Mouse (Mus musculus): Measurements from ENCODE around the gene Chchd3. TPM values are rescaled to one million over a fixed set of nuclear protein-coding genes. Genes with fewer than 3 reads are reported as not detected.

Chchd3 gene
- total and polyA plus RNA-seq, 3 experiments = 145 to 246 (median 190) TPM

- Histone ChIP-seq H3K27me3 (ENCODE audit: insufficient read depth, low read length) (no peaks in the 10 kb centered on the region), H3K4me1 (ENCODE audit: insufficient read depth, low read depth, low read length) (no peaks in the 10 kb centered on the region), H3K9me3 (replicated peaks) (no peaks in the 10 kb centered on the region), H3K4me3 (ENCODE audit: low read depth, low read length) (no peak overlapping the region), H3K36me3 (replicated peaks) (peaks cover 50% of the 10 kb centered on the region)
- no peak for DNase-seq (ENCODE audit: low spot score)
- TF ChIP-seq TAL1 (conservative IDR thresholded peaks at IDR 0.05; ENCODE audit: low read depth, low read length) (no peak), POLR2AphosphoS5 (IDR thresholded peaks at IDR 0.05; ENCODE audit: insufficient replicate concordance, low read depth, low read length) (no peak), CTCF (IDR thresholded peaks at IDR 0.05; ENCODE audit: low read depth, low read length) (no peak), GATA2 (IDR thresholded peaks at IDR 0.05; ENCODE audit: borderline replicate concordance, low read depth, low read length) (no peak), GATA1 (IDR thresholded peaks at IDR 0.05; ENCODE audit: borderline replicate concordance, low read length) (no peak)
- no peak for ATAC-seq (ENCODE audit: extremely low read depth, insufficient number of reproducible peaks, low FRiP score, poor library complexity, severe bottlenecking)
Measured at GRCm38 (mm10) chr6:32801776-32802175, 258.3 kb downstream of the Chchd3 start.

GRCm38 (mm10) chr6:32797525-32797924 is 262.5 kb downstream of the Chchd3 start:
- Histone ChIP-seq H3K27me3 (ENCODE audit: insufficient read depth, low read length) (no peaks in the 10 kb centered on the region), H3K4me3 (ENCODE audit: low read depth, low read length) (no peak overlapping the region), H3K4me1 (ENCODE audit: insufficient read depth, low read depth, low read length) (no peaks in the 10 kb centered on the region), H3K36me3 (replicated peaks) (peaks cover 68% of the 10 kb centered on the region), H3K9me3 (replicated peaks) (no peaks in the 10 kb centered on the region)
- no peak for DNase-seq (ENCODE audit: low spot score)
- no peak for ATAC-seq (ENCODE audit: extremely low read depth, insufficient number of reproducible peaks, low FRiP score, poor library complexity, severe bottlenecking)
- no peak for TF ChIP-seq TAL1 (conservative IDR thresholded peaks at IDR 0.05; ENCODE audit: low read depth, low read length)
- no peak for TF ChIP-seq GATA2 (IDR thresholded peaks at IDR 0.05; ENCODE audit: borderline replicate concordance, low read depth, low read length)
- TF ChIP-seq GATA1 (IDR thresholded peaks at IDR 0.05; ENCODE audit: borderline replicate concordance, low read length) = no peak
- TF ChIP-seq CTCF (IDR thresholded peaks at IDR 0.05; ENCODE audit: low read depth, low read length) = no peak
- TF ChIP-seq POLR2AphosphoS5 (IDR thresholded peaks at IDR 0.05; ENCODE audit: insufficient replicate concordance, low read depth, low read length) = no peak

- no peaks in the 10 kb centered on the region for H3K27me3 ChIP-seq (ENCODE audit: insufficient read depth, low read length)
- no peak for ATAC-seq (ENCODE audit: extremely low read depth, insufficient number of reproducible peaks, low FRiP score, poor library complexity, severe bottlenecking)
- TF ChIP-seq TAL1 (conservative IDR thresholded peaks at IDR 0.05; ENCODE audit: low read depth, low read length) = no peak
- no peak for TF ChIP-seq CTCF (IDR thresholded peaks at IDR 0.05; ENCODE audit: low read depth, low read length)
- TF ChIP-seq GATA2 (IDR thresholded peaks at IDR 0.05; ENCODE audit: borderline replicate concordance, low read depth, low read length) = no peak
- no peak for TF ChIP-seq GATA1 (IDR thresholded peaks at IDR 0.05; ENCODE audit: borderline replicate concordance, low read length)
- no peak for TF ChIP-seq POLR2AphosphoS5 (IDR thresholded peaks at IDR 0.05; ENCODE audit: insufficient replicate concordance, low read depth, low read length)
- no peaks in the 10 kb centered on the region for H3K9me3 ChIP-seq (replicated peaks)
- DNase-seq (ENCODE audit: low spot score) = no peak
- no peaks in the 10 kb centered on the region for H3K4me1 ChIP-seq (ENCODE audit: insufficient read depth, low read depth, low read length)
- H3K36me3 ChIP-seq (replicated peaks) = peaks cover 70% of the 10 kb centered on the region
- no peak overlapping the region for H3K4me3 ChIP-seq (ENCODE audit: low read depth, low read length)
Measured at GRCm38 (mm10) chr6:32795653-32796500, 264.2 kb downstream of the Chchd3 start.

- no peak for TF ChIP-seq CTCF (IDR thresholded peaks at IDR 0.05; ENCODE audit: low read depth, low read length)
- TF ChIP-seq GATA2 (IDR thresholded peaks at IDR 0.05; ENCODE audit: borderline replicate concordance, low read depth, low read length) = no peak
- no peak for TF ChIP-seq GATA1 (IDR thresholded peaks at IDR 0.05; ENCODE audit: borderline replicate concordance, low read length)
- no peak for TF ChIP-seq TAL1 (conservative IDR thresholded peaks at IDR 0.05; ENCODE audit: low read depth, low read length)
- TF ChIP-seq POLR2AphosphoS5 (IDR thresholded peaks at IDR 0.05; ENCODE audit: insufficient replicate concordance, low read depth, low read length) = no peak
- no peaks in the 10 kb centered on the region for H3K27me3 ChIP-seq (ENCODE audit: insufficient read depth, low read length)
- no peak for ATAC-seq (ENCODE audit: extremely low read depth, insufficient number of reproducible peaks, low FRiP score, poor library complexity, severe bottlenecking)
- no peak overlapping the region for H3K4me3 ChIP-seq (ENCODE audit: low read depth, low read length)
- no peaks in the 10 kb centered on the region for H3K4me1 ChIP-seq (ENCODE audit: insufficient read depth, low read depth, low read length)
- H3K9me3 ChIP-seq (replicated peaks) = no peaks in the 10 kb centered on the region
- no peak for DNase-seq (ENCODE audit: low spot score)
- H3K36me3 ChIP-seq (replicated peaks) = peaks cover 83% of the 10 kb centered on the region
Measured at GRCm38 (mm10) chr6:32793575-32793974, 266.5 kb downstream of the Chchd3 start.

DNA sequence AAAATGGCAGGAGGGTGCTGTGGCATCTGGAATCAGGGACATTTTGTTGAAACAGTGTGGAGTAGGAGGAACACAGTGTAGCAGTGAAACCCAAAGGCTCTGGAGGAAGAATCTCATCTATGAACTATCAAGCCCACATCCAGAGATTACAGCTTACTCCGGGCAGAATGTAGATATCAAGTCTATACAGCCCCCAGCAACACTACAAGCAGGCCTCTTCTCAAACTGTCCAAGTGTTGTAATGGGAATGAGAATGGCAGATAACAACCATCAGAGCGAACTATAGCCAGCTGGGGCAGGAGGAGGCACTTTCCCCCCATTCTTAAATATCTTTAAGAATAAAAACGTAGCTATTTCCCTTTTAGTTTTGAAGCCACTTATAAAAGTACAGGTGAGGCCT is 266.9 kb downstream of the Chchd3 start:
- H3K4me1 ChIP-seq (ENCODE audit: insufficient read depth, low read depth, low read length) = no peaks in the 10 kb centered on the region

DNA sequence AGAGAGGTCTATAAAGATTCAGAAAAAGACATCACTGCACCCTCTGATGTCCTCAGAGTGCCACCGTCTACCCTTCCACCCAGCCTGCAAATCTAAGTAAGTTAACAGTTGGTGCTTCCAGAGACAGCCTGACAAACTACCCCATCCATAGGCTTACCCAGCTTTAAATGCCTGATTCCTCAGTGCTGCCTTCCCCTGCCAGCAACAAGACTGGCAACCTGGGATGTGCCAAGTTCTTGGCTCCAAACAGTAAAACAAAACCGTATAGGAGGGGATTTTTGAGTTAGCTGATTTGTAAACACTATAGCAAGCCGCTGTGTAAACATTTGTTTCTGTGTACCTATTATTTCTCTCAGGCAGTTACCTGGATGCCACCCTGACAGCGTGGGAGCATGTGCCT is 269.6 kb downstream of the Chchd3 start:
- H3K9me3 ChIP-seq (replicated peaks) = no peaks in the 10 kb centered on the region
- ATAC-seq (ENCODE audit: extremely low read depth, insufficient number of reproducible peaks, low FRiP score, poor library complexity, severe bottlenecking) = no peak
- TF ChIP-seq TAL1 (conservative IDR thresholded peaks at IDR 0.05; ENCODE audit: low read depth, low read length) (no peak), CTCF (IDR thresholded peaks at IDR 0.05; ENCODE audit: low read depth, low read length) (no peak), GATA1 (IDR thresholded peaks at IDR 0.05; ENCODE audit: borderline replicate concordance, low read length) (no peak), GATA2 (IDR thresholded peaks at IDR 0.05; ENCODE audit: borderline replicate concordance, low read depth, low read length) (no peak)

More for the DNA sequence above, 266.9 kb downstream of the Chchd3 start:
- peaks cover 83% of the 10 kb centered on the region for H3K36me3 ChIP-seq (replicated peaks)
- DNase-seq (ENCODE audit: low spot score) (no peak), ATAC-seq (ENCODE audit: extremely low read depth, insufficient number of reproducible peaks, low FRiP score, poor library complexity, severe bottlenecking) (no peak)
- TF ChIP-seq GATA2 (IDR thresholded peaks at IDR 0.05; ENCODE audit: borderline replicate concordance, low read depth, low read length) (no peak), GATA1 (IDR thresholded peaks at IDR 0.05; ENCODE audit: borderline replicate concordance, low read length) (no peak), POLR2AphosphoS5 (IDR thresholded peaks at IDR 0.05; ENCODE audit: insufficient replicate concordance, low read depth, low read length) (no peak), CTCF (IDR thresholded peaks at IDR 0.05; ENCODE audit: low read depth, low read length) (no peak)
- no peak overlapping the region for H3K4me3 ChIP-seq (ENCODE audit: low read depth, low read length)
- H3K9me3 ChIP-seq (replicated peaks) = no peaks in the 10 kb centered on the region
- no peaks in the 10 kb centered on the region for H3K27me3 ChIP-seq (ENCODE audit: insufficient read depth, low read length)

More for the DNA sequence above, 269.6 kb downstream of the Chchd3 start:
- DNase-seq (ENCODE audit: low spot score) = no peak
- no peaks in the 10 kb centered on the region for H3K4me1 ChIP-seq (ENCODE audit: insufficient read depth, low read depth, low read length)
- H3K27me3 ChIP-seq (ENCODE audit: insufficient read depth, low read length) = no peaks in the 10 kb centered on the region
- peaks cover 77% of the 10 kb centered on the region for H3K36me3 ChIP-seq (replicated peaks)
- H3K4me3 ChIP-seq (ENCODE audit: low read depth, low read length) = no peak overlapping the region

All from G1E (cell line).